Mouse (Mus musculus): ENCODE results near the gene Alox5ap.

GRCm38 (mm10) chr5:149324739-149325138 is 60.2 kb downstream of the Alox5ap start:
- TF ChIP-seq POLR2A (IDR thresholded peaks at IDR 0.05; ENCODE audit: low read depth, low read length) (no peak), NELFE (IDR thresholded peaks at IDR 0.05; ENCODE audit: low read depth, low read length) (no peak), MXI1 (IDR thresholded peaks at IDR 0.05; ENCODE audit: low read depth, low read length) (no peak), CTCF (conservative IDR thresholded peaks at IDR 0.05 in 1 of 2, IDR thresholded peaks at IDR 0.05 in 1 of 2; ENCODE audit: low read depth in 2 of 2, low read length in 2 of 2) (no peak), EP300 (IDR thresholded peaks at IDR 0.05; ENCODE audit: low read length) (no peak), ZMIZ1 (IDR thresholded peaks at IDR 0.05; ENCODE audit: low read depth, low read length) (no peak), MAZ (IDR thresholded peaks at IDR 0.05; ENCODE audit: low read depth, low read length) (no peak), HCFC1 (IDR thresholded peaks at IDR 0.05; ENCODE audit: low read depth, low read length) (no peak), TCF12 (IDR thresholded peaks at IDR 0.05; ENCODE audit: low read depth, low read length) (no peak), JUN (IDR thresholded peaks at IDR 0.05; ENCODE audit: insufficient read depth, low read depth, low read length) (no peak), SIN3A (IDR thresholded peaks at IDR 0.05; ENCODE audit: low read length) (no peak), JUND (conservative IDR thresholded peaks at IDR 0.05; ENCODE audit: low read depth, low read length) (no peak), CHD2 (IDR thresholded peaks at IDR 0.05; ENCODE audit: low read length) (no peak), MEF2A (IDR thresholded peaks at IDR 0.05; ENCODE audit: borderline replicate concordance, low read depth, low read length) (no peak)

Data from CH12.LX (cell line).